Mouse (Mus musculus) small intestine, adult 2 months (tissue): ENCODE results near the gene Tbxa2r.

Source experiments
- CTCF ChIP-seq: fragments of 200-500 bp; IDR thresholded peaks from 2 replicates; pipeline ENCODE4 v1.5.1; 2012; ENCODE audit warnings: low read depth, mild to moderate bottlenecking, control low read depth, inconsistent platforms, low read length, moderate library complexity, mixed read lengths; ENCODE audit not compliant: insufficient replicate concordance, insufficient read length; ENCODE audit errors: extremely low read depth
- POLR2A ChIP-seq: fragments of 200-500 bp; IDR thresholded peaks from 2 replicates; pipeline ENCODE4 v1.6.1; 2012; ENCODE audit warnings: low read depth, mild to moderate bottlenecking, control low read depth, inconsistent platforms, low read length, moderate library complexity

DNA sequence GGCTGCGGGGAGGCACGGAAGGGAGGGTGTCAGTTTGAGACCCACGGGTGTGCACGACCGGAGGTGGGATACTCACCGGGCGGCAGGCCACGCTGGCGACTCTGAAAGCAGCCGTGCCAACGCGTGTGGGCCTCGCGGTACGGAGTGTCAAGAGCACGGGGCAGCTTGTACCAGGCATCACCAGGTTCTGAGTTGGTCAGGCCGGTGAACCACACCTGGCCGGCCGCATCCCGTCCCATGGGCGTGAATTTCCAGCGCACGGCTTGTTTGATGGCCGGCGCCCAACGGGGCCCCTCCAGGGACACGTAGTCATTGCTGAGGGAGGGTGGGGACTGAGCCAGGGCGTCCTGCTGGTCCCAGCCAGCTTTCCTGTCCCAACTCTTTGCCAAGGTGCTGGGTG, 36.1 kb downstream of the Tbxa2r start:
- TF ChIP-seq POLR2A, result no peak
- no peak for TF ChIP-seq CTCF
